Mouse (Mus musculus): ENCODE data around the gene Ccdc89. TPM values are rescaled to one million over a fixed set of nuclear protein-coding genes. Genes with fewer than 3 reads are reported as not detected.

Gene Ccdc89
- under 1 TPM; 0.09 to 0.11 TPM for total RNA-seq (2021)
- long read RNA-seq, experiment 1 = 0 reads
- long read RNA-seq, experiment 2 = 0 reads

GRCm38 (mm10) chr7:90426020-90427001 is at the start of gene Ccdc89:
TSS of gene Ccdc89 (plus strand) at chr7:90426577.
- peak; percentile 85 for DNase-seq (ENCODE audit: low spot score)

GRCm38 (mm10) chr7:90384411-90384810 is 42.0 kb upstream of the Ccdc89 start:
- DNase-seq (ENCODE audit: low spot score) = no peak

GRCm38 (mm10) chr7:90386885-90387459 is 39.4 kb upstream of the Ccdc89 start:
- peak; percentile 17 for DNase-seq (ENCODE audit: low spot score)

GRCm38 (mm10) chr7:90389765-90390164 is 36.6 kb upstream of the Ccdc89 start:
- no peak for DNase-seq (ENCODE audit: low spot score)

GRCm38 (mm10) chr7:90395073-90395472 is 31.3 kb upstream of the Ccdc89 start:
- no peak for DNase-seq (ENCODE audit: low spot score)

GRCm38 (mm10) chr7:90395928-90396327 is 30.4 kb upstream of the Ccdc89 start:
- DNase-seq (ENCODE audit: low spot score) = no peak

- DNase-seq (ENCODE audit: low spot score) = peak; percentile 67
Measured at GRCm38 (mm10) chr7:90409934-90410333, 16.4 kb upstream of the Ccdc89 start.

GRCm38 (mm10) chr7:90427006-90427405 is 629 bp downstream of the Ccdc89 start:
- DNase-seq (ENCODE audit: low spot score) = no peak

GRCm38 (mm10) chr7:90432221-90432620 is 5.8 kb downstream of the Ccdc89 start:
- DNase-seq (ENCODE audit: low spot score) = no peak

GRCm38 (mm10) chr7:90440044-90440443 is 13.7 kb downstream of the Ccdc89 start:
- DNase-seq (ENCODE audit: low spot score) = no peak

GRCm38 (mm10) chr7:90442070-90442469 is 15.7 kb downstream of the Ccdc89 start:
- DNase-seq (ENCODE audit: low spot score) = no peak

- peak; percentile 97 for DNase-seq (ENCODE audit: low spot score)
Measured at GRCm38 (mm10) chr7:90442518-90443080, 16.2 kb downstream of the Ccdc89 start, which contains the start of gene Crebzf. TSS of gene Crebzf (plus strand) at chr7:90442729.

GRCm38 (mm10) chr7:90443101-90444091 is 17.0 kb downstream of the Ccdc89 start:
- DNase-seq (ENCODE audit: low spot score) = peak; percentile 59

GRCm38 (mm10) chr7:90444206-90444605 is 17.8 kb downstream of the Ccdc89 start:
- no peak for DNase-seq (ENCODE audit: low spot score)

- no peak for DNase-seq (ENCODE audit: low spot score)
Measured at GRCm38 (mm10) chr7:90456149-90456844, 29.9 kb downstream of the Ccdc89 start.

- peak; percentile 87 for DNase-seq (ENCODE audit: low spot score)
Measured at GRCm38 (mm10) chr7:90456845-90457468, 30.6 kb downstream of the Ccdc89 start, which contains the start of gene Tmem126a. TSS of gene Tmem126a (minus strand) at chr7:90457229.

GRCm38 (mm10) chr7:90457517-90457916 is 31.1 kb downstream of the Ccdc89 start:
- no peak for DNase-seq (ENCODE audit: low spot score)

GRCm38 (mm10) chr7:90460330-90460729 is 34.0 kb downstream of the Ccdc89 start:
- no peak for DNase-seq (ENCODE audit: low spot score)

- no peak for DNase-seq (ENCODE audit: low spot score)
Measured at GRCm38 (mm10) chr7:90460930-90461329, 34.6 kb downstream of the Ccdc89 start.

GRCm38 (mm10) chr7:90461441-90461840 is 35.1 kb downstream of the Ccdc89 start:
- DNase-seq (ENCODE audit: low spot score) = no peak

Data from gastrocnemius, adult 18-20 months (tissue).